Mouse (Mus musculus) MEL (cell line): ENCODE measurements around the gene Fgd2. TPM values are rescaled to one million over a fixed set of nuclear protein-coding genes. Genes with fewer than 3 reads are reported as not detected.
A peak's percentile ranks its signal among the peaks of the same experiment; 100 is the strongest.

ENCODE experiments used
- DNase-seq: peaks from one replicate; pipeline ENCODE4 v3.0.0; 2011; ENCODE audit warnings: low read depth, low spot score
- H3K27ac ChIP-seq: 2 replicates; pipeline ENCODE4 v1.5.1; 2012; ENCODE audit warnings: low read depth, mild to moderate bottlenecking, control low read depth, low read length, moderate library complexity; ENCODE audit not compliant: control insufficient read depth
- H3K27me3 ChIP-seq, 2 experiments: fragments of 150-350 bp in 1 of 2; sonication (generic) in 1 of 2; 2 replicates each; pipeline ENCODE4 v1.6.1; 2012; ENCODE audit warnings: low read length in 2 of 2, mild to moderate bottlenecking in 2 of 2, improper control_type of control experiment in 1 of 2, moderate library complexity in 1 of 2; ENCODE audit not compliant: insufficient read depth in 2 of 2, control insufficient read depth in 1 of 2
- H3K36me3 ChIP-seq, 2 experiments: 2 replicates each; pipeline ENCODE4 v1.6.1; 2012 to 2014; ENCODE audit warnings: low read length in 2 of 2, improper control_type of control experiment in 1 of 2, inconsistent platforms in 1 of 2, mild to moderate bottlenecking in 1 of 2; ENCODE audit not compliant: insufficient read depth in 2 of 2, control insufficient read depth in 1 of 2
- H3K4me1 ChIP-seq, 2 experiments: fragments of 150-350 bp in 1 of 2; sonication (generic) in 1 of 2; 2 replicates each; pipeline ENCODE4 v1.6.1; 2012; ENCODE audit warnings: low read length in 2 of 2, improper control_type of control experiment in 1 of 2, mild to moderate bottlenecking in 1 of 2; ENCODE audit not compliant: insufficient read depth in 2 of 2, control insufficient read depth in 1 of 2
- H3K4me3 ChIP-seq, 2 experiments: fragments of 150-350 bp in 1 of 2; sonication (generic) in 1 of 2; 2 replicates each; pipeline ENCODE4 v1.5.1; 2012; ENCODE audit warnings: low read depth in 2 of 2, low read length in 2 of 2, mild to moderate bottlenecking in 2 of 2, moderate library complexity in 2 of 2, control low read depth in 1 of 2, improper control_type of control experiment in 1 of 2; ENCODE audit not compliant: control insufficient read depth in 1 of 2, insufficient read depth in 1 of 2
- H3K79me2 ChIP-seq: 2 replicates; pipeline ENCODE4 v1.6.1; 2012; ENCODE audit warnings: mild to moderate bottlenecking, low read length, moderate library complexity; ENCODE audit not compliant: control insufficient read depth, poor library complexity, insufficient read depth
- H3K9ac ChIP-seq: 2 replicates; pipeline ENCODE4 v1.6.1; 2012; ENCODE audit warnings: low read depth, mild to moderate bottlenecking, control low read depth, low read length, moderate library complexity; ENCODE audit not compliant: control insufficient read depth, poor library complexity, severe bottlenecking
- H3K9me3 ChIP-seq: fragments of 150-350 bp; sonication (generic); replicated peaks from 2 replicates; pipeline ENCODE4 v1.6.1; 2012; ENCODE audit warnings: mild to moderate bottlenecking, low read length, improper control_type of control experiment, moderate library complexity; ENCODE audit not compliant: insufficient read depth
- BHLHE40 ChIP-seq: IDR thresholded peaks from 2 replicates; pipeline ENCODE4 v1.6.1; 2012; ENCODE audit warnings: low read depth, mild to moderate bottlenecking, inconsistent platforms, low read length, improper control_type of control experiment, borderline replicate concordance
- CHD1 ChIP-seq: IDR thresholded peaks from 2 replicates; pipeline ENCODE4 v1.6.1; 2012; ENCODE audit warnings: low read depth, mild to moderate bottlenecking, inconsistent platforms, low read length, improper control_type of control experiment
- CHD2 ChIP-seq: IDR thresholded peaks from 2 replicates; pipeline ENCODE4 v1.6.1; 2011; ENCODE audit warnings: low read length, improper control_type of control experiment
- CTCF ChIP-seq, 3 experiments: IDR thresholded peaks in 2 of 3; conservative IDR thresholded peaks in 1 of 3; 2 replicates each; pipeline ENCODE4 v1.5.1; 2011 to 2012; ENCODE audit warnings: low read length in 3 of 3, low read depth in 2 of 3, mild to moderate bottlenecking in 2 of 3, improper control_type of control experiment in 1 of 3, inconsistent platforms in 1 of 3, mixed read lengths in 1 of 3, moderate library complexity in 1 of 3; ENCODE audit not compliant: control insufficient read depth in 1 of 3, insufficient read depth in 1 of 3, poor library complexity in 1 of 3, severe bottlenecking in 1 of 3
- E2F4 ChIP-seq: IDR thresholded peaks from 2 replicates; pipeline ENCODE4 v1.6.1; 2011; ENCODE audit warnings: low read depth, low read length, improper control_type of control experiment, borderline replicate concordance
- ELF1 ChIP-seq: IDR thresholded peaks from 2 replicates; pipeline ENCODE4 v1.6.1; 2014; ENCODE audit warnings: low read depth, mild to moderate bottlenecking, inconsistent platforms, low read length, improper control_type of control experiment, moderate library complexity
- ETS1 ChIP-seq: IDR thresholded peaks from 2 replicates; pipeline ENCODE4 v1.6.1; 2012; ENCODE audit warnings: low read depth, mild to moderate bottlenecking, inconsistent platforms, low read length, improper control_type of control experiment, moderate library complexity
- GABPA ChIP-seq: IDR thresholded peaks from 2 replicates; pipeline ENCODE4 v1.6.1; 2012; ENCODE audit warnings: low read depth, mild to moderate bottlenecking, inconsistent platforms, low read length, improper control_type of control experiment, moderate library complexity
- GATA1 ChIP-seq: IDR thresholded peaks from 2 replicates; pipeline ENCODE4 v1.6.1; 2011; ENCODE audit warnings: low read depth, low read length, improper control_type of control experiment
- KAT2A ChIP-seq: conservative IDR thresholded peaks from 2 replicates; pipeline ENCODE4 v1.6.1; 2012; ENCODE audit warnings: low read depth, low read length, improper control_type of control experiment, inconsistent platforms
- MAX ChIP-seq: IDR thresholded peaks from 2 replicates; pipeline ENCODE4 v1.6.1; 2011; ENCODE audit warnings: low read length, improper control_type of control experiment
- MAZ ChIP-seq: IDR thresholded peaks from 2 replicates; pipeline ENCODE4 v1.6.1; 2012; ENCODE audit warnings: low read depth, mild to moderate bottlenecking, inconsistent platforms, low read length, improper control_type of control experiment
- MEF2A ChIP-seq: IDR thresholded peaks from 2 replicates; pipeline ENCODE4 v1.6.1; 2014; ENCODE audit warnings: low read depth, mild to moderate bottlenecking, inconsistent platforms, low read length, improper control_type of control experiment; ENCODE audit not compliant: poor library complexity, insufficient replicate concordance, severe bottlenecking; ENCODE audit errors: extremely low read depth
- MXI1 ChIP-seq: IDR thresholded peaks from 2 replicates; pipeline ENCODE4 v1.6.1; 2011; ENCODE audit warnings: mild to moderate bottlenecking, low read depth, low read length, improper control_type of control experiment
- MYB ChIP-seq: IDR thresholded peaks from 2 replicates; pipeline ENCODE4 v1.6.1; 2011; ENCODE audit warnings: mild to moderate bottlenecking, low read depth, low read length, improper control_type of control experiment
- MYC ChIP-seq: IDR thresholded peaks from 2 replicates; pipeline ENCODE4 v1.6.1; 2011; ENCODE audit warnings: low read depth, mild to moderate bottlenecking, low read length, improper control_type of control experiment, moderate library complexity
- NELFE ChIP-seq: IDR thresholded peaks from 2 replicates; pipeline ENCODE4 v1.6.1; 2011; ENCODE audit warnings: low read depth, low read length, improper control_type of control experiment
- NRF1 ChIP-seq: IDR thresholded peaks from 2 replicates; pipeline ENCODE4 v1.6.1; 2014; ENCODE audit warnings: low read depth, mild to moderate bottlenecking, inconsistent platforms, low read length, improper control_type of control experiment, moderate library complexity; ENCODE audit not compliant: poor library complexity, insufficient read depth, severe bottlenecking
- RAD21 ChIP-seq: IDR thresholded peaks from 2 replicates; pipeline ENCODE4 v1.6.1; 2011; ENCODE audit warnings: mild to moderate bottlenecking, low read depth, low read length, improper control_type of control experiment
- RCOR1 ChIP-seq: IDR thresholded peaks from 2 replicates; pipeline ENCODE4 v1.6.1; 2012; ENCODE audit warnings: low read depth, mild to moderate bottlenecking, inconsistent platforms, low read length, improper control_type of control experiment
- SIN3A ChIP-seq: IDR thresholded peaks from 2 replicates; pipeline ENCODE4 v1.6.1; 2012; ENCODE audit warnings: low read length, improper control_type of control experiment, inconsistent platforms
- TBP ChIP-seq: IDR thresholded peaks from 2 replicates; pipeline ENCODE4 v1.8.0; 2011; ENCODE audit warnings: low read depth, low read length, improper control_type of control experiment
- TCF12 ChIP-seq: IDR thresholded peaks from 2 replicates; pipeline ENCODE4 v1.6.1; 2014; ENCODE audit warnings: low read depth, mild to moderate bottlenecking, inconsistent platforms, low read length, improper control_type of control experiment, moderate library complexity
- USF1 ChIP-seq: IDR thresholded peaks from 2 replicates; pipeline ENCODE4 v1.6.1; 2014; ENCODE audit warnings: low read depth, mild to moderate bottlenecking, inconsistent platforms, low read length, improper control_type of control experiment, moderate library complexity
- USF2 ChIP-seq, 2 experiments: IDR thresholded peaks; 2 replicates each; pipeline ENCODE4 v1.6.1; 2011 to 2012; ENCODE audit warnings: improper control_type of control experiment in 2 of 2, low read length in 2 of 2, borderline replicate concordance in 1 of 2, inconsistent platforms in 1 of 2, low read depth in 1 of 2, mild to moderate bottlenecking in 1 of 2; ENCODE audit not compliant: insufficient read depth in 1 of 2
- ZC3H11A ChIP-seq: IDR thresholded peaks from 2 replicates; pipeline ENCODE4 v1.6.1; 2012; ENCODE audit warnings: low read depth, mild to moderate bottlenecking, inconsistent platforms, low read length, improper control_type of control experiment
- ZKSCAN1 ChIP-seq: IDR thresholded peaks from 2 replicates; pipeline ENCODE4 v1.6.1; 2012; ENCODE audit warnings: low read depth, mild to moderate bottlenecking, inconsistent platforms, low read length, improper control_type of control experiment, moderate library complexity
- ZMIZ1 ChIP-seq: IDR thresholded peaks from 2 replicates; pipeline ENCODE4 v1.6.1; 2012; ENCODE audit warnings: low read depth, mild to moderate bottlenecking, inconsistent platforms, low read length, improper control_type of control experiment, moderate library complexity
- polyA plus RNA-seq, 2 experiments: library from polyadenylated mRNA; stranded (reverse) in 1 of 2; unstranded in 1 of 2; fragments of >175 nt in 1 of 2; fragments of >200 nt in 1 of 2; gene quantifications; 2 replicates each; pipeline versions ENCODE4 v1.2.1 to v1.2.4; 2012; ENCODE audit warnings: low replicate concordance in 2 of 2, low read depth in 1 of 2; ENCODE audit not compliant: insufficient read length in 2 of 2, insufficient read depth in 1 of 2, missing spikeins in 1 of 2
- total RNA-seq: library from RNA; depleted of rRNA; stranded (reverse); fragments of 300-350 nt; gene quantifications from 2 replicates; pipeline ENCODE4 v1.2.3, GENCODE M21; 2012

The Fgd2 gene
- total and polyA plus RNA-seq, 3 experiments, result 0.23 to 0.39 TPM; not detected in 1

- TF ChIP-seq ETS1, result peak; percentile 55
Measured at GRCm38 (mm10) chr17:29323625-29324024, 37.1 kb upstream of the Fgd2 start (continued).

GRCm38 (mm10) chr17:29325831-29326230 is 34.9 kb upstream of the Fgd2 start:
- Histone ChIP-seq H3K9ac (no peak overlapping the region), H3K9me3 (no peaks in the 10 kb centered on the region), H3K4me3 (no peak overlapping the region), H3K79me2 (no peaks in the 10 kb centered on the region), H3K27me3 (no peaks in the 10 kb centered on the region), H3K4me1 (peaks cover 2 to 14% of the 10 kb centered on the region in 2 experiments; a peak in 3 of 4 replicates), H3K36me3 (peaks cover 0 to 11% of the 10 kb centered on the region in 2 experiments; a peak in 2 of 4 replicates), H3K27ac (no peak overlapping the region)
- DNase-seq, result no peak
- TF ChIP-seq BHLHE40 (no peak), GABPA (no peak), CTCF (IDR thresholded peaks at IDR 0.05 in 2 of 3, conservative IDR thresholded peaks at IDR 0.05 in 1 of 3; ENCODE audit: control insufficient read depth in 1 of 3, insufficient read depth in 1 of 3, low read depth in 2 of 3, low read length in 3 of 3, poor library complexity in 1 of 3, severe bottlenecking in 1 of 3) (no peak), ZC3H11A (no peak), TBP (no peak), MXI1 (no peak), MEF2A (no peak), RAD21 (no peak), KAT2A (no peak), SIN3A (no peak), MAX (no peak), E2F4 (no peak)

GRCm38 (mm10) chr17:29326531-29327529 is 33.9 kb upstream of the Fgd2 start:
- H3K4me3 ChIP-seq, result no peak overlapping the region
- no peak overlapping the region for H3K9ac ChIP-seq
- no peaks in the 10 kb centered on the region for H3K27me3 ChIP-seq
- H3K4me1 ChIP-seq, result peaks cover 2 to 14% of the 10 kb centered on the region in 2 experiments; a peak in 3 of 4 replicates
- DNase-seq, result no peak
- peaks cover 0 to 11% of the 10 kb centered on the region in 2 experiments; a peak in 2 of 4 replicates for H3K36me3 ChIP-seq
- TF ChIP-seq USF2 (IDR thresholded peaks at IDR 0.05; ENCODE audit: borderline replicate concordance in 1 of 2, insufficient read depth in 1 of 2, low read depth in 1 of 2, low read length in 2 of 2) (no peak), ZKSCAN1 (no peak), RCOR1 (no peak), TCF12 (no peak), ELF1 (no peak), GATA1 (no peak), USF1 (no peak), ZMIZ1 (no peak), MAZ (no peak), MYB (no peak), NELFE (no peak), CHD1 (no peak), NRF1 (no peak), CHD2 (no peak), KAT2A (no peak), MAX (no peak), MXI1 (no peak), MYC (no peak)
- TF ChIP-seq, all 39 proteins: peak for 0
- H3K9me3 ChIP-seq, result no peaks in the 10 kb centered on the region
- H3K79me2 ChIP-seq, result no peaks in the 10 kb centered on the region
- no peak overlapping the region for H3K27ac ChIP-seq
